Mouse (Mus musculus): ENCODE results near the gene Sptlc2. TPM values are rescaled to one million over a fixed set of nuclear protein-coding genes. Genes with fewer than 3 reads are reported as not detected.
A peak's percentile ranks its signal among the peaks of the same experiment; 100 is the strongest.
"Not testable (repeated sequence)": the region's sequence is repeated elsewhere in the genome, so short reads cannot be mapped to it uniquely, and the experiment has no call there.

The Sptlc2 gene
- total RNA-seq, 2 experiments from 2014 or later = 190 to 286 TPM

GRCm38 (mm10) chr12:87331053-87331456, 57.1 kb downstream of the Sptlc2 start:
- no peak for DNase-seq

DNA sequence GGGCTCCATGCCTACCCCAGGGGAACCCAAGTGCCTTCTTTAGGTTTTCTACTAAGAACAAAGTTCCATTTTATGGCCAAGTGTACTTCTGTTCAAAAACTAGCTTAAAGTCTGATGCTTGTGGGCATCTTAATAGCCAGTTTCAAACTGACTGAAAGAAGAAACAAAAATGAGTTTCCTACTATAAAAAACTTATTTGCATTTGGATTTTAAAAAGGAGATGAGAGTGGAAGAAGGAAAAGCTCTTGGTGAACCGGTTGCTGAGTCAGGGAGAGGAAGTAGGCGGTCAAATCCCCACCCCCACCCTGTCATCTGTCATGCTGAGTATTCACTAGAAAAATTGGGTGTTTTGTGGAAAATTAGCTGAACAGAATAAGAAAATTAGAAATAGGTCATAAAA, 57.9 kb downstream of the Sptlc2 start:
- DNase-seq = no peak

GRCm38 (mm10) chr12:87328025-87328424, 60.1 kb downstream of the Sptlc2 start:
- DNase-seq = no peak

- DNase-seq = no peak
These were observed 60.5 kb downstream of the Sptlc2 start for GRCm38 (mm10) chr12:87327610-87328009.

- DNase-seq = no peak
These were observed 62.7 kb downstream of the Sptlc2 start for GRCm38 (mm10) chr12:87325452-87325851.

- DNase-seq = no peak
These were observed 68.9 kb downstream of the Sptlc2 start for GRCm38 (mm10) chr12:87319229-87319628.

- DNase-seq = no peak
These were observed 70.2 kb downstream of the Sptlc2 start for GRCm38 (mm10) chr12:87317951-87318350.

DNA sequence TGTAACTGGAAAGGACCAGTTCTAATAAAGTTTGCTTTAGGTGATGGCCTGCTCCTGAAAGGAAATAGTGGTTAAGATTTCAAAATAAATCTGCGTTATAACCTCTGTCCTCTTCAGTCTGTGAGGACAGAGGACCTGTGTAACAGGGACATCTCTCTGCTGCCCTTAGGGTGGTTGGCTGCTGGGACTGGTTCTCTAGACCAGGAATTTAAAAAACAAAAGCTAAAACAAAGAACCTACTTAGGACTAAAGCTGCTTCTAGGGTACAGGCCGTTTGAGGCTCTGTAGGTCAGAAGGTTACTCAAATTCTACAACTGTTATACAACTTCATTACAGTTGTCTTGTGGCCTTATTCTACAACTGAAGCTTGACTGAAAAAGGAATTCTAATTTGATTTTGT, 75.1 kb downstream of the Sptlc2 start:
- DNase-seq = no peak

- DNase-seq = not testable (repeated sequence)
These were observed 81.6 kb downstream of the Sptlc2 start for GRCm38 (mm10) chr12:87306584-87306844.

- DNase-seq = no peak
These were observed 82.2 kb downstream of the Sptlc2 start for GRCm38 (mm10) chr12:87305767-87306583.

GRCm38 (mm10) chr12:87301189-87301588, 87.0 kb downstream of the Sptlc2 start:
- no peak for DNase-seq

DNA sequence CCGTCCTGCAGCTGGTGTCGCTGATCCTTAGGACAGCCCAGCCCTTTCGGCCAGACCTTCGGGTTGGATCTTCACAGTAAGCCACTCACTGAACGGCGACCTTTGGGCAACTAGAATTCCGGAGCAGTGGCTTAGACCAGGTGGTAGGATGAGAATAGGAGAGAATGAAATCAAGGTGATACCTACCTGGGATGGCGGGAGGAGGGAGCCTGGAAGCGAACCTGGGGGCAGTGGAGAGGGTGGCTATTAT, 87.8 kb downstream of the Sptlc2 start:
- DNase-seq = no peak

DNA sequence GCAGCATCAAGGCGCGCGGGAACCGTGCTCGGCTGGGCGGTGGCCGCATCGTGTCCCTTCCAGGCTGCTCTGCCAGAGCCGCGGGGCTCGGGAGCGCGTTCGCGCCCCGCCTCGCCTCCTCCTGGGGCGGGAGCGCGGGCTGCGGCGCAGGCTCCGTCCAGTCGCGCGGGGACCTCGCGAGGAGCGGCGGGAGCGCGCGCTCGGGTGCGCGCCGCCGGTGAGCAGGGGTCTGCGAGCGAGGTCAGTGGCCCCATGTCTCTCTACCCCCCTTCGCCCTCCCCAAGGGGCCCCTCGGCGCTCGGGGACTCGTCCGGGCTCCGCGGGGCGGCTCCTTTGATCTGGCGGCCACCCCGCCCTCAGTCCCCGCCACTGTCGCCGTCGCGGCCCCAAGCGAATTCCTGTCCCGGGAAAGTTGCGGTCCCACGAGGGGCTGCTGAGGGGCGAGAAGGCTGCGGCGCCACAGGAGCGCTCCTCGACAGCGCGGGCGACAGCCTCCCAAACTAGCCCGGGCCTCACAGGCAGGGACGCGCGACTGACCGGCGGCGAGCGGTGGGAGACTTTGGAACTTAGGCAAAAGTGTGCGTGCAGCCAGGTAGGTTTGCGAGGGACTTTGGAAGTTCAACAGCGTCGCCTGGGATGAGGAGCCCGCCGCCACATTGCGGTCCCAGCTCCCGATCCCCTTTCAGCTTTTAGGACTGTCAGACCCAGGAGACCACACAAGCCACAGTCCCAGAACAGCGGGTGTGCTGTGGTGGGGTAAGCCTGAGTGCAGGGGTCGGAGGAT, 88.3 kb downstream of the Sptlc2 start, which contains the start of gene Ism2:
Gene Ism2, minus strand, starts transcription at position 49 of the 784 bp plus-strand sequence.
- DNase-seq = peak; percentile 44 to 74

DNA sequence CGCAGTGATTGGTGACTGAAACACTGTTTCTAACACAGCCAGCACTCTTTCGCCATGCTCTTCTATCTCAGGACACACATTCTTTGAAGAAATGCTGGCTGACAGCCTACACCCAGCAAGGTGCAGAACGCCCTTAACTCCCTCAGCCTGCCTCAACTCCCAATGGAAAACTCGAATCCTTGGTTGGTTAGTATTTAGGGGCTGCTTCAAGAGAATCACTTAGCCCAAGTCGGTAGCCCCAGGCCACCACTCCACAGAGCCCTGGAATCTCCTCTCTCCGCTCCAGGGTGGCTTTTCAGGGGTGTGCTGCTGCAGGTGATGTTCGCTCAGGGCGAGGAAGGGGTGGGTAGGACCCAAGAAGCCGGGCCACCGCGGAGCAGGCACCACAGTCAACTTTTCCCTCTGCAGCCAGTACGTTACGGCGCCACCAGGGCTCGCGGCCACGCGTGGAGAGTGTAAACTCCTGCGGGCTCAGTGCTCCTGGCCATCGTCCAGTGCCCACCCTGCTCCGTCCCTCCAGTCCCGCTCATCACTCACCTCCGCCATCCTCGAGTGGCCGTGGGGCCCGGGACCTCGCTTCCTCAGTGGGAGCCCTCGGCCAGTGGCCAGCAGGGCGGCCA, 89.0 kb downstream of the Sptlc2 start:
- DNase-seq = peak in 1 of 2 experiments; percentile 11

GRCm38 (mm10) chr12:87293934-87294333, 94.2 kb downstream of the Sptlc2 start:
- DNase-seq = no peak

DNA sequence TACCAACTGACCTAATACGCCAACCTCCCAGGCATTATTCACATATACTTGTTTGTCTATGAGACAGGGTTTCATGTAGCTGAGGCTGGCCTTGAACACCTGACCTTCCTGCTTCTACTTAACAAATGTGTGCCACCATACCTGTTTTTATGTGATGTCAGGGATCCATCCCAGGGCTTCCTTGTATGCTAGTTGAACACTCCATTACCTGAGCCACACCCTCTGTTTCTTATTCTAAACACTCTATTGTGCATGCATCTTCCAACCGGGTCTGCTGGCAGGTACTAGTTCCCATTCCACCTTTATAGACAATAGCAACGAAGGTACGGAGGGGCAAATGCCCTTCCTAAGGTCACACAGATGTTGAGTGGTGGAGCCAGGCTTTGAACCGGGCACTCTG, 99.1 kb downstream of the Sptlc2 start:
- no peak for DNase-seq

GRCm38 (mm10) chr12:87284726-87285125, 103.4 kb downstream of the Sptlc2 start:
- no peak for DNase-seq

GRCm38 (mm10) chr12:87284268-87284667, 103.9 kb downstream of the Sptlc2 start:
- DNase-seq = no peak

GRCm38 (mm10) chr12:87283706-87284105, 104.4 kb downstream of the Sptlc2 start:
- no peak for DNase-seq

DNA sequence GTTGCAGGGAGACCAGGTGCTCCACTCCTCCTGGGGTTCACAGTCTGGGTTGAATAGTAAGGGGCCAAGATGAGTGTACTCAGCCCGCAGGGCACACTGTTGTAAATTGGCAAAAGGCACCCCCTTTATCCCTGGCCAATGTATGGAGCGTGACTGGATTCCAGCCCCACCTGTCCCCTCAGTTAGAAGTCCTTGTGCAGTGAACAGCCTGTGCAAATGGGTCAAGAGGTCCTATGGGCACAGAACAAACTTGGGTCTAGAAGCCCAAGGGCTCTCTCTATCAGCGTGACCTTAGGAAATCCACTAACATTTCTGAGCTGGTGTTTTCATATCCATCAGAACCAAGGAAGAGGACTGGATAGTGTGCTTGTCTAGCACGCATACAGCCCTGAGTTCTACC, 105.4 kb downstream of the Sptlc2 start:
- no peak for DNase-seq

DNA sequence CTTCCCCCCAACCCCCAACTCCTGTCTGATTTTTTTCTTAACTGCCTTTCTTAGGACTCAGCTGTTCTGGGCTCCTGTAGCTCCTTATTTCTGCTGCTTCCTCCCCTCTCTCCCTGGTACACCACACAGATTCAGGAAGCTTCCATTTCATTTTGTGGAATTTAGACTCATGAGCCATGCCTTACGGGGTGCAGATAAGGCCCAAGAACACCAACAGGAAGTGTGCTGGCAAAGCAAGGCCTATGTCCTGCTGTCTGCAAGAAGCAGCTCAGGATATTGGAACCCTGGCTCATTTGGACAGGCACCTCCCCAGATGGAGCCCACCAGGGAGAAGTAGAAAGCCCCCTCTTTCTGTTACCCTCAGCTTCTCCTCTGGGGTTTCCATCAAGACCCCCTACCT, 106.4 kb downstream of the Sptlc2 start:
- DNase-seq = no peak

DNA sequence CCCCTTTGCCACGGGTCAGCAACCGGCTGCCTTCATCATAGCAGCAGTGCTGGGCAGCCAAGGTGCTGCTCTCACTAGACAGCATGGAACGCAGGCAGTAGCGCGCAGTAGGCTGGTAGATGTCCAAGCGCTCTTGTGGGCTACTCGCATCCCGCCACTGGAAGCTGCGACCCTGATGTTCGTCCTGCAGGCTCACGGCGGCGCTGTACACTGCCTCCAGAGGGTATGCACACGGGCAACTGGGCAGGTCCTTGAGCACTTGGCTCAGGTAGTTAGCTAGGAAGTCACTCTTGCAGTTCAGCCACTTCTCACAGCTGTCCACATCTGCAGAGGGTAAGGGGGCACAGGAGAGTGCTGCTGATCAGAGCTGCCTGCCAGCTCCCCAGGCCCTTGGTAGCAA, 108.3 kb downstream of the Sptlc2 start:
- no peak for DNase-seq

- DNase-seq = no peak
These were observed 108.8 kb downstream of the Sptlc2 start for GRCm38 (mm10) chr12:87279350-87279749.

Data from adrenal gland, postnatal 36 days (tissue).